28 mouse cellular contexts compared by ENCODE assay signal in genomic region chr9:94433468-94433867, GRCm38 (mm10).
A peak's percentile ranks its signal among the peaks of the same experiment; 100 is the strongest.
DNase-seq lines count a peak whose midpoint lies in the region; ATAC-seq and TF ChIP-seq lines count a peak whose summit lies in the region.
"Had no signal": no experiment of that assay in that cellular context is flagged by ENCODE, and none has a peak within 500 bp of the region (broad histone marks: within the 10 kb centered on the region; RNA-seq: fewer than 3 reads in every experiment).

No protein-coding gene starts in this region.

- H3K36me3 ChIP-seq in MEL (ENCODE audit: control insufficient read depth in 1 of 2, insufficient read depth in 2 of 2, low read length in 2 of 2): no peaks in the 10 kb centered on the region
- no peaks in the 10 kb centered on the region for H3K36me3 ChIP-seq in splenic B cell, adult 2 months (ENCODE audit: control insufficient read depth, insufficient read depth, low read length, poor library complexity, severe bottlenecking)
- no peaks in the 10 kb centered on the region for H3K36me3 ChIP-seq in limb, embryonic 10.5 days
- H3K36me3 ChIP-seq: embryonic facial prominence, embryonic 12.5 days; embryonic facial prominence, embryonic 15.5 days; forebrain, embryonic 12.5 days; forebrain, embryonic 15.5 days; heart, embryonic 10.5 days; heart, embryonic 13.5 days had no signal

- no peaks in the 10 kb centered on the region for H3K79me2 ChIP-seq in MEL (ENCODE audit: control insufficient read depth, insufficient read depth, low read length, poor library complexity)

- no peak for TF ChIP-seq RAD21 in MEL (IDR thresholded peaks at IDR 0.05; ENCODE audit: low read depth, low read length)

- peak; percentile 77 for ATAC-seq in granulocyte monocyte progenitor cell, adult 5-6 weeks (replicated peaks; ENCODE audit: poor library complexity, severe bottlenecking)
- ATAC-seq in megakaryocyte progenitor cell, adult 5-6 weeks (replicated peaks; ENCODE audit: poor library complexity): peak; percentile 75
- ATAC-seq: activated CD4-positive, CD25-positive, alpha-beta regulatory T cell, adult 4 months; CD4-positive, CD25-positive, alpha-beta regulatory T cell, adult 4 months; forebrain, embryonic 15.5 days; hindbrain, postnatal 0 days; inflammation-experienced regulatory T-cells, adult 6 months; intestine, embryonic 16.5 days had no signal

- no peaks in the 10 kb centered on the region for H3K4me1 ChIP-seq in MEL (ENCODE audit: control insufficient read depth in 1 of 2, insufficient read depth in 2 of 2, low read length in 2 of 2)
- no peaks in the 10 kb centered on the region for H3K4me1 ChIP-seq in limb, embryonic 10.5 days
- H3K4me1 ChIP-seq: embryonic facial prominence, embryonic 12.5 days; embryonic facial prominence, embryonic 15.5 days; forebrain, embryonic 12.5 days; forebrain, embryonic 15.5 days; heart, embryonic 10.5 days; heart, embryonic 13.5 days had no signal

- TF ChIP-seq EP300 in MEL (IDR thresholded peaks at IDR 0.05; ENCODE audit: low read depth in 1 of 2, low read length in 2 of 2): no peak

- no peak overlapping the region for H3K4me3 ChIP-seq in MEL (ENCODE audit: control insufficient read depth in 1 of 2, insufficient read depth in 1 of 2, low read depth in 2 of 2, low read length in 2 of 2)
- H3K4me3 ChIP-seq in limb, embryonic 10.5 days: no peak overlapping the region
- H3K4me3 ChIP-seq: embryonic facial prominence, embryonic 12.5 days; embryonic facial prominence, embryonic 15.5 days; forebrain, embryonic 12.5 days; forebrain, embryonic 15.5 days; heart, embryonic 10.5 days; heart, embryonic 13.5 days had no signal

- no peak overlapping the region for H3K27ac ChIP-seq in MEL (ENCODE audit: control insufficient read depth, low read depth, low read length)
- H3K27ac ChIP-seq in limb, embryonic 10.5 days: no peak overlapping the region
- H3K27ac ChIP-seq: embryonic facial prominence, embryonic 12.5 days; embryonic facial prominence, embryonic 15.5 days; forebrain, embryonic 12.5 days; forebrain, embryonic 15.5 days; heart, embryonic 10.5 days; heart, embryonic 13.5 days; hindbrain, embryonic 14.5 days; hindbrain, postnatal 0 days had no signal

- TF ChIP-seq POLR2A in MEL (IDR thresholded peaks at IDR 0.05; ENCODE audit: control insufficient read depth in 1 of 2, insufficient read depth in 1 of 2, low read depth in 1 of 2, low read length in 2 of 2, poor library complexity in 1 of 2): no peak

- TF ChIP-seq CTCF in MEL (IDR thresholded peaks at IDR 0.05 in 2 of 3, conservative IDR thresholded peaks at IDR 0.05 in 1 of 3; ENCODE audit: control insufficient read depth in 1 of 3, insufficient read depth in 1 of 3, low read depth in 2 of 3, low read length in 3 of 3, poor library complexity in 1 of 3, severe bottlenecking in 1 of 3): no peak

- no peaks in the 10 kb centered on the region for H3K27me3 ChIP-seq in MEL (ENCODE audit: control insufficient read depth in 1 of 2, insufficient read depth in 2 of 2, low read length in 2 of 2)
- H3K27me3 ChIP-seq in splenic B cell, adult 2 months (ENCODE audit: control insufficient read depth, insufficient read depth, low read length, poor library complexity, severe bottlenecking): peaks cover 1% of the 10 kb centered on the region; the same call in 1 of the 2 replicates
- H3K27me3 ChIP-seq in limb, embryonic 10.5 days (ENCODE audit: low read depth, poor library complexity, severe bottlenecking): no peaks in the 10 kb centered on the region
- H3K27me3 ChIP-seq: embryonic facial prominence, embryonic 12.5 days; embryonic facial prominence, embryonic 15.5 days; forebrain, embryonic 12.5 days; forebrain, embryonic 15.5 days; heart, embryonic 13.5 days had no signal

- H3K9ac ChIP-seq in MEL (ENCODE audit: control insufficient read depth, low read depth, low read length, poor library complexity, severe bottlenecking): no peak overlapping the region
- H3K9ac ChIP-seq: embryonic facial prominence, embryonic 12.5 days; embryonic facial prominence, embryonic 15.5 days; forebrain, embryonic 12.5 days; forebrain, embryonic 15.5 days; heart, embryonic 13.5 days; hindbrain, embryonic 14.5 days had no signal

- DNase-seq in MEL (ENCODE audit: low read depth, low spot score): no peak
- DNase-seq in splenic B cell, adult 2 months (ENCODE audit: low read depth, low spot score): peak; percentile 66
- DNase-seq in neural tube, embryonic 10.5 days (ENCODE audit: extremely low spot score, low spot score): no peak
- no peak for DNase-seq in limb, embryonic 10.5 days (ENCODE audit: low spot score)
- DNase-seq in adrenal gland, postnatal 4 days (ENCODE audit: low spot score in 2 of 2): no peak
- DNase-seq: adrenal gland, adult 8-10 months; adrenal gland, postnatal 25 days; cerebellum, adult 11-12 months; cerebellum, adult 8-10 months; cerebellum, postnatal 10 days; gastrocnemius, postnatal 14 days; heart, adult 18-20 months; heart, postnatal 14 days; heart, postnatal 4 days had no signal

- H3K9me3 ChIP-seq in MEL (replicated peaks; ENCODE audit: insufficient read depth, low read length): no peaks in the 10 kb centered on the region
- no peaks in the 10 kb centered on the region for H3K9me3 ChIP-seq in limb, embryonic 10.5 days (replicated peaks)
- H3K9me3 ChIP-seq: embryonic facial prominence, embryonic 12.5 days; embryonic facial prominence, embryonic 15.5 days; forebrain, embryonic 12.5 days; forebrain, embryonic 15.5 days; heart, embryonic 10.5 days; heart, embryonic 13.5 days had no signal

TF ChIP-seq in MEL, 35 proteins besides CTCF, POLR2A, EP300 and RAD21:
- TF ChIP-seq TAL1 (IDR thresholded peaks at IDR 0.05; ENCODE audit: low read length) (no peak), E2F4 (IDR thresholded peaks at IDR 0.05; ENCODE audit: borderline replicate concordance, low read depth, low read length) (no peak), MXI1 (IDR thresholded peaks at IDR 0.05; ENCODE audit: low read depth, low read length) (no peak), MEF2A (IDR thresholded peaks at IDR 0.05; ENCODE audit: extremely low read depth, insufficient replicate concordance, low read depth, low read length, poor library complexity, severe bottlenecking) (no peak), POLR2AphosphoS2 (IDR thresholded peaks at IDR 0.05; ENCODE audit: low read length) (no peak), ZNF384 (IDR thresholded peaks at IDR 0.05; ENCODE audit: low read depth, low read length) (peak; percentile 70), KAT2A (conservative IDR thresholded peaks at IDR 0.05; ENCODE audit: low read depth, low read length) (no peak)
TF ChIP-seq in MEL: peak in this region for 1.
